Mouse (Mus musculus) erythroblast, embryonic 14.5 days (primary cell): ENCODE results near the gene Coq7.

Experiments
- GATA1 ChIP-seq: IDR thresholded peaks from 2 replicates; pipeline ENCODE4 v1.6.1; 2012; ENCODE audit warnings: low read length, inconsistent platforms, mixed read lengths
- TAL1 ChIP-seq: IDR thresholded peaks from 3 replicates; pipeline ENCODE4 v1.6.1; 2012; ENCODE audit warnings: low read length, inconsistent platforms, mixed read lengths

DNA sequence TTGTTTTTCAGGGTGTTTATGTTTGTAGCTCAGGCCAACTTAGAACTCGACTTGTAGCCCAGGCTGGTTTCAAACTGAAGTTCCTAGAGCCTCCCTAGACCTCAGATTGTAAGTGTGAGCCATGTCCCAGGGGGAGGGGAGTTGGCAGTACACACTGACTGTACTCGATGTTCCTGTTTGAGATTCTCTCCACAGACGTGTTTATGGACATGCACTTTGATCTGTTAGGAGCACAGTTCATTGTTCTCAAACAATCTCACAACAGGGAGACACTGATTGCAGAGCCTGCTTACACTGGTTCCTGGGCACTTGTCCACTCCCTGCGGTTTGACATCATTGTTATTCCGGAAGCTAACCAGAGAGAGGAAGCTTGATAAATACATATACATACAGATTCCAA is 38.9 kb upstream of the Coq7 start:
- no peak for TF ChIP-seq GATA1
- TF ChIP-seq TAL1 = no peak
